Mouse (Mus musculus) olfactory bulb, adult 2 months (tissue): ENCODE measurements around the gene Col4a3bp.

ENCODE experiments used
- CTCF ChIP-seq: fragments of 200-500 bp; IDR thresholded peaks from 2 replicates; pipeline ENCODE4 v1.5.1; 2012; ENCODE audit warnings: low read depth, mild to moderate bottlenecking, low read length, moderate library complexity; ENCODE audit not compliant: insufficient read depth
- POLR2A ChIP-seq: fragments of 200-500 bp; IDR thresholded peaks from 2 replicates; pipeline ENCODE4 v1.6.1; 2012; ENCODE audit warnings: mild to moderate bottlenecking, low read depth, low read length, moderate library complexity; ENCODE audit not compliant: insufficient read depth

- TF ChIP-seq CTCF (no peak), POLR2A (no peak)
Measured at GRCm38 (mm10) chr13:96687261-96687660, 144.8 kb downstream of the Col4a3bp start.
